Mouse (Mus musculus): ENCODE measurements around the gene Tm9sf1. TPM values are rescaled to one million over a fixed set of nuclear protein-coding genes. Genes with fewer than 3 reads are reported as not detected.

The Tm9sf1 gene
- total and polyA plus RNA-seq, 3 experiments, result 36.1 to 65.3 (median 51.3) TPM

GRCm38 (mm10) chr14:55672741-55673060 lies 29.1 kb upstream of the Tm9sf1 start:
- Histone ChIP-seq H3K4me2 (ENCODE audit: insufficient read depth, low read depth, poor library complexity, severe bottlenecking) (peak overlapping the region; percentile 95), H3K4me3 (replicated peaks in 1 of 3; ENCODE audit: low read depth in 2 of 3, low read length in 2 of 3, poor library complexity in 1 of 3) (peak overlapping the region; percentile 56 to 76 (median 68)), H3K27ac (ENCODE audit: insufficient read depth, low read depth) (peak overlapping the region; percentile 80), H3K79me2 (replicated peaks; ENCODE audit: control insufficient read depth, extremely low read depth, insufficient read depth, poor library complexity, severe bottlenecking) (peaks cover 40% of the 10 kb centered on the region), H3K9ac (ENCODE audit: insufficient read depth, low read depth) (peak overlapping the region; percentile 89), H3K9me3 (replicated peaks; ENCODE audit: low read length) (no peaks in the 10 kb centered on the region), H3K27me3 (replicated peaks) (no peaks in the 10 kb centered on the region), H3K36me3 (replicated peaks in 1 of 2; ENCODE audit: control insufficient read depth in 1 of 2, insufficient read depth in 1 of 2, low read length in 1 of 2) (peaks cover 23 to 54% of the 10 kb centered on the region in 2 experiments), H3K4me1 (ENCODE audit: control insufficient read depth in 1 of 2, insufficient read depth in 2 of 2) (peaks cover 15 to 60% of the 10 kb centered on the region in 2 experiments; a peak in 3 of 4 replicates)
- dilution Hi-C loops (cut with MboI; ENCODE audit: extremely low pct_ligation_motif_present, extremely low pct_unique_long_range_greater_than_20kb, low sequenced_read_pairs) (no loop called here), in situ Hi-C loops (cut with MboI; ENCODE audit: low pct_ligation_motif_present, low pct_unique_long_range_greater_than_20kb, low sequenced_read_pairs) (no loop called here)
- TF ChIP-seq JUND (conservative IDR thresholded peaks at IDR 0.05; ENCODE audit: low read depth, low read length), result no peak
- TF ChIP-seq MEF2A (IDR thresholded peaks at IDR 0.05; ENCODE audit: borderline replicate concordance, low read depth, low read length), result no peak
- no peak for TF ChIP-seq NELFE (IDR thresholded peaks at IDR 0.05; ENCODE audit: low read depth, low read length)
- peak; percentile 33 for DNase-seq (ENCODE audit: extremely low read depth)

- DNase-seq (ENCODE audit: extremely low read depth), result peak; percentile 99
- Histone ChIP-seq H3K9ac (ENCODE audit: insufficient read depth, low read depth) (peak within 1 kb of the TSS; percentile 89), H3K9me3 (replicated peaks; ENCODE audit: low read length) (no peaks in the 10 kb centered on the region), H3K4me1 (ENCODE audit: control insufficient read depth in 1 of 2, insufficient read depth in 2 of 2) (peaks cover 15 to 54% of the 10 kb centered on the region in 2 experiments; a peak in 3 of 4 replicates), H3K79me2 (replicated peaks; ENCODE audit: control insufficient read depth, extremely low read depth, insufficient read depth, poor library complexity, severe bottlenecking) (peaks cover 40% of the 10 kb centered on the region), H3K4me2 (ENCODE audit: insufficient read depth, low read depth, poor library complexity, severe bottlenecking) (peak within 1 kb of the TSS; percentile 95), H3K36me3 (replicated peaks in 1 of 2; ENCODE audit: control insufficient read depth in 1 of 2, insufficient read depth in 1 of 2, low read length in 1 of 2) (peaks cover 19 to 49% of the 10 kb centered on the region in 2 experiments), H3K27me3 (replicated peaks) (no peaks in the 10 kb centered on the region), H3K27ac (ENCODE audit: insufficient read depth, low read depth) (peak within 1 kb of the TSS; percentile 84), H3K4me3 (replicated peaks in 1 of 3; ENCODE audit: low read depth in 2 of 3, low read length in 2 of 3, poor library complexity in 1 of 3) (peak within 1 kb of the TSS; percentile 56 to 76 (median 74))
- in situ Hi-C loops (cut with MboI; ENCODE audit: low pct_ligation_motif_present, low pct_unique_long_range_greater_than_20kb, low sequenced_read_pairs), result no loop called here
- dilution Hi-C loops (cut with MboI; ENCODE audit: extremely low pct_ligation_motif_present, extremely low pct_unique_long_range_greater_than_20kb, low sequenced_read_pairs), result no loop called here
- TF ChIP-seq BHLHE40 (IDR thresholded peaks at IDR 0.05; ENCODE audit: low read depth, low read length) (peak; percentile 93), NELFE (IDR thresholded peaks at IDR 0.05; ENCODE audit: low read depth, low read length) (peak; percentile 71), E2F4 (IDR thresholded peaks at IDR 0.05; ENCODE audit: insufficient replicate concordance, low read depth, low read length) (no peak), MAFK (IDR thresholded peaks at IDR 0.05; ENCODE audit: insufficient replicate concordance, low read length) (no peak), JUND (conservative IDR thresholded peaks at IDR 0.05; ENCODE audit: low read depth, low read length) (no peak), MYC (IDR thresholded peaks at IDR 0.05; ENCODE audit: low read depth, low read length) (peak; percentile 92), EP300 (IDR thresholded peaks at IDR 0.05; ENCODE audit: low read length) (no peak), KAT2A (IDR thresholded peaks at IDR 0.05; ENCODE audit: insufficient replicate concordance, low read length) (peak; percentile 100), HCFC1 (IDR thresholded peaks at IDR 0.05; ENCODE audit: low read depth, low read length) (peak; percentile 95), GABPA (IDR thresholded peaks at IDR 0.05; ENCODE audit: insufficient replicate concordance, low read depth, low read length) (peak; percentile 89; the same call in 1 of the 2 replicates), MEF2A (IDR thresholded peaks at IDR 0.05; ENCODE audit: borderline replicate concordance, low read depth, low read length) (no peak), MAZ (IDR thresholded peaks at IDR 0.05; ENCODE audit: low read depth, low read length) (no peak), PAX5 (IDR thresholded peaks at IDR 0.05; ENCODE audit: low read length) (no peak), RCOR1 (conservative IDR thresholded peaks at IDR 0.05; ENCODE audit: low read depth, low read length) (no peak), USF2 (conservative IDR thresholded peaks at IDR 0.05; ENCODE audit: low read depth, low read length) (no peak), TCF12 (IDR thresholded peaks at IDR 0.05; ENCODE audit: low read depth, low read length) (peak; percentile 61; the same call in 1 of the 2 replicates), ZC3H11A (IDR thresholded peaks at IDR 0.05; ENCODE audit: low read depth, low read length) (no peak), ELF1 (IDR thresholded peaks at IDR 0.05; ENCODE audit: low read depth, low read length) (peak; percentile 85), RAD21 (IDR thresholded peaks at IDR 0.05; ENCODE audit: low read depth, low read length) (no peak), CHD1 (IDR thresholded peaks at IDR 0.05; ENCODE audit: low read depth, low read length) (no peak), CTCF (conservative IDR thresholded peaks at IDR 0.05 in 1 of 2, IDR thresholded peaks at IDR 0.05 in 1 of 2; ENCODE audit: low read depth in 2 of 2, low read length in 2 of 2) (no peak), ETS1 (conservative IDR thresholded peaks at IDR 0.05; ENCODE audit: low read depth, low read length) (peak; percentile 51; the same call in 1 of the 2 replicates), TBP (conservative IDR thresholded peaks at IDR 0.05; ENCODE audit: low read depth, low read length) (peak; percentile 77), ZMIZ1 (IDR thresholded peaks at IDR 0.05; ENCODE audit: low read depth, low read length) (no peak), CHD2 (IDR thresholded peaks at IDR 0.05; ENCODE audit: low read length) (peak; percentile 87), IRF4 (IDR thresholded peaks at IDR 0.05; ENCODE audit: low read depth, low read length) (peak; percentile 61), UBTF (IDR thresholded peaks at IDR 0.05; ENCODE audit: low read depth, low read length) (no peak; the same call in 1 of the 2 replicates), ZKSCAN1 (IDR thresholded peaks at IDR 0.05; ENCODE audit: borderline replicate concordance, low read depth, low read length) (no peak), ZNF384 (IDR thresholded peaks at IDR 0.05; ENCODE audit: low read depth, low read length) (0 out of 2 replicates have a peak, but pooled peaks have one; percentile 5)
Observed at GRCm38 (mm10) chr14:55671833-55672740, 28.5 kb upstream of the Tm9sf1 start, which contains the start of the genes Gmpr2 and Nedd8. TSS of gene Gmpr2 (plus strand) at chr14:55671941. TSS of gene Nedd8 (minus strand) at chr14:55672124.

Data from CH12.LX (cell line).